Mouse (Mus musculus) lung, postnatal 0 days (tissue): ENCODE results near the gene Pgd. TPM values are rescaled to one million over a fixed set of nuclear protein-coding genes. Genes with fewer than 3 reads are reported as not detected.

ENCODE experiments used
- ATAC-seq: fragments of 200-750 bp; cut with Nextera tagmentation; 2 replicates; pipeline ENCODE4 v1.8.0; 2017; ENCODE audit warnings: moderate library complexity
- DNase-seq: peaks from one replicate; pipeline ENCODE4 v3.0.0-alpha.2; 2016; ENCODE audit warnings: low spot score
- H3K27ac ChIP-seq: fragments of 300-500 bp; sonication (generic); 2 replicates; pipeline ENCODE4 v1.5.1; 2014; ENCODE audit warnings: antibody characterized with exemption, mild to moderate bottlenecking, low read length, mixed read lengths
- H3K27me3 ChIP-seq: fragments of 300-500 bp; sonication (generic); replicated peaks from 2 replicates; pipeline ENCODE4 v1.6.1; 2014; ENCODE audit warnings: low read length, mixed read lengths; ENCODE audit not compliant: insufficient read depth
- H3K36me3 ChIP-seq: fragments of 300-500 bp; sonication (generic); 2 replicates; pipeline ENCODE4 v1.6.1; 2014; ENCODE audit warnings: low read length, mixed read lengths; ENCODE audit not compliant: insufficient read depth
- H3K4me1 ChIP-seq: fragments of 300-500 bp; sonication (generic); 2 replicates; pipeline ENCODE4 v1.6.1; 2014; ENCODE audit warnings: antibody characterized with exemption, low read depth, low read length, mixed read lengths; ENCODE audit not compliant: insufficient read depth
- H3K4me2 ChIP-seq: fragments of 300-500 bp; sonication (generic); replicated peaks from 2 replicates; pipeline ENCODE4 v1.6.1; 2014; ENCODE audit warnings: low read depth, mild to moderate bottlenecking, low read length, moderate library complexity, mixed read lengths
- H3K4me3 ChIP-seq: fragments of 300-500 bp; sonication (generic); 2 replicates; pipeline ENCODE4 v1.5.1; 2014; ENCODE audit warnings: low read depth, low read length
- H3K9ac ChIP-seq: fragments of 300-500 bp; sonication (generic); replicated peaks from 2 replicates; pipeline ENCODE4 v1.6.1; 2014; ENCODE audit warnings: low read depth, mild to moderate bottlenecking
- H3K9me3 ChIP-seq: fragments of 300-500 bp; sonication (generic); 2 replicates; pipeline ENCODE4 v1.6.1; 2016; ENCODE audit warnings: low read length, mixed read lengths
- CTCF ChIP-seq: IDR thresholded peaks from 2 replicates; pipeline ENCODE4 v1.5.1; 2016; ENCODE audit warnings: antibody characterized with exemption, mild to moderate bottlenecking
- EP300 ChIP-seq: IDR thresholded peaks from 2 replicates; pipeline ENCODE4 v1.6.1; 2016; ENCODE audit warnings: antibody characterized with exemption, mild to moderate bottlenecking, control low read depth
- WGBS: fragments of 180-500 bp; shearing (Covaris S2); extraction: QIAGEN DNeasy Blood & Tissue Kit; methylation state at CpG from one replicate; pipeline ENCODE4 v1.1.7; 2014; 5-methylcytosine and 5-hydroxymethylcytosine counted together
- polyA plus RNA-seq: library from polyadenylated mRNA; unstranded; fragments of >200 nt; fragmentation: Nextera tagmentation; extraction: Ambion mirVana; gene quantifications from 2 replicates; pipeline ENCODE4 v1.2.1, GENCODE M21; 2015

Pgd gene
- polyA plus RNA-seq, 1 experiment from 2014 or later, result 119 TPM

DNA sequence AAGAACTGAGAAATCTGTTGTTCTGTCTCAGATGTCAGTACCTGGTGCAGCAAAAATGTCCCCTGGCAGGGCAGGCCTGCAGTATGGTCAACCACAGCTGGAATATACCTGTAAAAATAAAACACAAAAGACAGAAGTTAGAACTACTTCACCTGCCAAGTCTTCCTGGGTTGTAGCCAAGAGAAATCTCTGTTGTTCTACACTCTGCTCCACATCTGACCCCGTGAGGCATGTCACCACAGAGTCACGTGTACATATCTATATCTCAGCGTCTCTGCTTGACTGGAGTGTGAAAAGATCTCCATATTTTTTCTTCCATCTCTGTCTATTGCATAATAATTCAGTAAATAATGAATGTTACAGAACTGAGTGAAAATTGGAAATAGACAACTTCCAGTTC is 35.9 kb upstream of the Pgd start:
- no peak overlapping the region for H3K4me2 ChIP-seq
- TF ChIP-seq EP300, result no peak
- TF ChIP-seq CTCF, result no peak
- no peak overlapping the region for H3K4me3 ChIP-seq
- no peak for DNase-seq
- no peak for ATAC-seq
- no peaks in the 10 kb centered on the region for H3K4me1 ChIP-seq
- WGBS, result 56% methylated on average over 3 of the region's 3 CpGs
- H3K36me3 ChIP-seq, result peaks cover 47% of the 10 kb centered on the region
- H3K27me3 ChIP-seq, result no peaks in the 10 kb centered on the region
- H3K9ac ChIP-seq, result no peak overlapping the region
- no peak overlapping the region for H3K27ac ChIP-seq
- H3K9me3 ChIP-seq, result no peaks in the 10 kb centered on the region

DNA sequence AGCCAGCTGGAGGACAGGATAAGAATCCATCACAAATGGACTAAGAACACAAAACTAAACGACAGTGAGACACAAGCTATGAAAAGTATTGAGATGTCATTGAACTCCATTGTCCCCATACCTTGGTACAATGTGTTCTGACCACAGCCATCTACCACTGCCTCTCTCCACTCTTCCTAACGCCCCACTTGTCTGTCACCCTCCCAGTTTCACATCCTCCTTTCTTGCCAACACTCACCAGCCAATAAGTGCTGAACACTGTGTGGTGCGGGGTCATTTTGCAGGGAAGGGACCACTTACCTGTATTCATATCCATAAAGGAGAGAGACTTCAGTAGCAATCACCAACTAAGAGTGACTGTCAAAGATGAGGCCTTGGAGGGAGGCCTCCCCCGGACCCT is 34.5 kb upstream of the Pgd start:
- no peak overlapping the region for H3K4me2 ChIP-seq
- H3K27me3 ChIP-seq, result no peaks in the 10 kb centered on the region
- no peak overlapping the region for H3K4me3 ChIP-seq
- no peak overlapping the region for H3K27ac ChIP-seq
- ATAC-seq (no peak), DNase-seq (no peak)
- 95% methylated on average over 4 of the region's 4 CpGs for WGBS
- H3K36me3 ChIP-seq, result peaks cover 39% of the 10 kb centered on the region; the same call in 1 of the 2 replicates
- no peaks in the 10 kb centered on the region for H3K9me3 ChIP-seq
- H3K4me1 ChIP-seq, result no peaks in the 10 kb centered on the region
- TF ChIP-seq CTCF, result no peak
- TF ChIP-seq EP300, result no peak
- H3K9ac ChIP-seq, result no peak overlapping the region

DNA sequence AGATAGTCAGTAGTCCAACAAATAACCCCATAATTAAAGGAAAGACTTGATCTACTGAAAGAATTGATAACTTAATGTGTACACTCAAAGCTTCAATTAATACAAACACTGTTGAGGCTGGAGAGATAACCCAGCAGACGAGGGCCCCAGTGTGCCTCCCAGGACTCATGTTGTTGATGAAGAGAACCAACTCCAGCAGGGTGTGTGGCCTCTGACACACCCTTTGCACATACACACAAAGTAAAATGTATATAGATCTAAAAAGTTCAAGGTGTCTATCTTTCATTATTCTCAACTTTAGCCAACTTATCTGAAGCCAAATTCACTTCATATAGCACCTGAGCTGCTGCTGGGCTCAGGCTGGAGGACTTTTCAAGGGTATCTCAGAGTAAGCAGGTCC is 30.6 kb upstream of the Pgd start:
- no peaks in the 10 kb centered on the region for H3K27me3 ChIP-seq
- no peak for ATAC-seq
- no peak overlapping the region for H3K4me3 ChIP-seq
- H3K27ac ChIP-seq, result no peak overlapping the region
- WGBS, result 66% methylated on average over 1 of the region's 1 CpGs
- H3K36me3 ChIP-seq, result peaks cover 32% of the 10 kb centered on the region; the same call in 1 of the 2 replicates
- H3K4me1 ChIP-seq, result no peaks in the 10 kb centered on the region
- no peak for DNase-seq
- H3K9ac ChIP-seq, result no peak overlapping the region
- no peak for TF ChIP-seq CTCF
- no peak for TF ChIP-seq EP300
- H3K9me3 ChIP-seq, result no peaks in the 10 kb centered on the region
- no peak overlapping the region for H3K4me2 ChIP-seq

DNA sequence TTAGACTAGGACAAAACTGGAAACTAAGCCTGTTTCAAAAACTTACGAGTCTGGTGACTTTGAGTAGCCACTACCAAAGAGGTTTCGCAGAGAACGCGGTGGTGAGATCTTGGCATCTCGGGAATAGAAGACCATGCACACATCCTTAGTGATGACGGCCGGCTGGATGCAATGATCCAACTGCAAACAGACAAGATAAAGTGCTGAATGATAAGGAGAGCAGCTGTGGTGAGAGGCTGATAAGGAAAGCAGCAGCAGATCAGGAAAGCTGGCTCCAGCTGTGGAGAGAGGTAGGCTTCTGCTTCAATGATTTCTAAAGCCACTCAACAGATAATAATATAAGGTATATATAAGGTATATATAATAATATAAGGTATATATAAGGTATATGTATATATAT is 24.5 kb upstream of the Pgd start:
- Histone ChIP-seq H3K27ac (no peak overlapping the region), H3K4me3 (no peak overlapping the region), H3K9ac (no peak overlapping the region), H3K27me3 (no peaks in the 10 kb centered on the region), H3K4me2 (no peak overlapping the region), H3K9me3 (no peaks in the 10 kb centered on the region), H3K4me1 (no peaks in the 10 kb centered on the region), H3K36me3 (peaks cover 33% of the 10 kb centered on the region)
- WGBS, result 56% methylated on average over 7 of the region's 7 CpGs
- no peak for TF ChIP-seq CTCF
- no peak for TF ChIP-seq EP300
- DNase-seq (no peak), ATAC-seq (no peak)

DNA sequence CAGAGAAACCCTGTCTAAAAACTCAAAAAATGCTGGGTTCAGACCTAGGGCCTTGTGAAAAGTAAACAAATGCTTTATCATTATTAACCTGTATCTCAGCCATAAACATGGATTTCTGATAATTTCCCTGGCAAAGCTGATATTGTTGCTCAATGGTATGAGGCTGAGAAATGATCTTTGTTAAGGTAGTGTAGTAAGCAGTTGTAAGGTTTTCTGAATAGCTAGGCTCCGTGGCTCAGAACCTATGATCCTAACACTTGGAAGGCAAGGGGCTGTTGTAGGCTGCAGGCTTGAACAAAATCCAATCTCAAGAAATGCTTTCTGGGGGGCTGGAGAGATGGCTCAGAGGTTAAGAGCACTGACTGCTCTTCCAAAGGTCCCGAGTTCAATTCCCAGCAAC is 22.0 kb upstream of the Pgd start:
- Histone ChIP-seq H3K9ac (no peak overlapping the region), H3K27ac (no peak overlapping the region), H3K4me2 (no peak overlapping the region), H3K4me3 (no peak overlapping the region), H3K27me3 (no peaks in the 10 kb centered on the region), H3K4me1 (no peaks in the 10 kb centered on the region), H3K36me3 (peaks cover 42% of the 10 kb centered on the region), H3K9me3 (no peaks in the 10 kb centered on the region)
- 84% methylated on average over 1 of the region's 2 CpGs for WGBS
- no peak for DNase-seq
- no peak for ATAC-seq
- TF ChIP-seq CTCF, result no peak
- no peak for TF ChIP-seq EP300

DNA sequence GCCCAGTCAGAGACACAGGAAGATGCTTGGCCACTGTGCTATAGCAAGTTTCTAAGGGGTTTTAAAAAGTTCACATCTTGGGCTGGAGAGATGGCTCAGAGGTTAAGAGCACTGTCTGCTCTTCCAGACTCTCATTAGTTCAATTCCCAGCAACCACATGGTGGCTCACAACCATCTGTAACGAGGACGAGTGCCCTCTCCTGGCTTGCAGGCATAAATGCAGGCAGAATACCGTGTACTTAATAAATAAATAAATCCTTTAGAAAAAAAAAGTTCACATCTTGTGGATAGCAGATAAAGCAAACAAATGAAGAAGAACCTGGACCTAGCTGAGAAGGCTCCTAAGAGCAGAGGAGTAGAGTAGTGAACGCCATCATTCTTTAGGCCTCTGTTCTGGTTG is 16.2 kb upstream of the Pgd start:
- peak; percentile 30 for DNase-seq
- no peak overlapping the region for H3K4me2 ChIP-seq
- H3K4me3 ChIP-seq, result no peak overlapping the region
- H3K36me3 ChIP-seq, result peaks cover 33% of the 10 kb centered on the region
- H3K9me3 ChIP-seq, result no peaks in the 10 kb centered on the region
- 62% methylated on average over 4 of the region's 4 CpGs for WGBS
- peak overlapping the region; percentile 66 for H3K27ac ChIP-seq
- H3K27me3 ChIP-seq, result no peaks in the 10 kb centered on the region
- no peak for TF ChIP-seq EP300
- TF ChIP-seq CTCF, result peak; percentile 63
- no peak for ATAC-seq
- H3K4me1 ChIP-seq, result 0 out of 2 replicates have a peak, but pooled peaks cover 3% of the 10 kb centered on the region
- no peak overlapping the region for H3K9ac ChIP-seq

DNA sequence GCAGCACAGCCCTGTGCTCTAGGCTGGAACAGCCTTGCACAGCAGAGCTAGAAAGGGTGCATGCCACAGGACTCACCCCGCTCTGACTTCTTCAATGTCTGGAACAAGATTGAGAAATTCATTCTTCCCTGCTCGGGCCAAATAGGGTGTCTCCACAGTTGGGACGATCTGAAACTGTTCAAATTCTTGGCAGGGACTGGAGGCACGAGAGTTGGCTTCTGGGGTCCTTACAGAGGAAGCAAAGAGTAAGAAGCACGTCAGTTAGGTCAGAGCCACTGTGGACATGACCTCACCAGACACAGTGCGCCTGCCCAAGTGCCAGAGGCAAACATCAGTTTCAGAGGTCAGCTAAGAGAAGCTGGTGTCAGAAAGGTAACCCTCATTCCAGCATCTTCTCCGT is 15.6 kb upstream of the Pgd start:
- Histone ChIP-seq H3K9ac (no peak overlapping the region), H3K9me3 (no peaks in the 10 kb centered on the region), H3K27me3 (no peaks in the 10 kb centered on the region), H3K36me3 (peaks cover 32% of the 10 kb centered on the region), H3K4me2 (no peak overlapping the region), H3K4me1 (0 out of 2 replicates have a peak, but pooled peaks cover 3% of the 10 kb centered on the region), H3K4me3 (no peak overlapping the region), H3K27ac (peak overlapping the region; percentile 66; the same call in 1 of the 2 replicates)
- WGBS, result 54% methylated on average over 7 of the region's 7 CpGs
- ATAC-seq (peak; percentile 76), DNase-seq (peak; percentile 92)
- no peak for TF ChIP-seq CTCF
- 0 out of 2 replicates have a peak, but pooled peaks have one; percentile 37 for TF ChIP-seq EP300
